Mouse (Mus musculus): ENCODE measurements around the gene Rnf145.

The Rnf145 gene

GRCm38 (mm10) chr11:44534999-44535750, 16.4 kb downstream of the Rnf145 start:
- DNase-seq (ENCODE audit: low read depth, low spot score) = no peak

GRCm38 (mm10) chr11:44537403-44537802, 18.6 kb downstream of the Rnf145 start:
- no peak for DNase-seq (ENCODE audit: low read depth, low spot score)

GRCm38 (mm10) chr11:44538101-44538500, 19.3 kb downstream of the Rnf145 start:
- DNase-seq (ENCODE audit: low read depth, low spot score) = no peak

GRCm38 (mm10) chr11:44538501-44539290, 19.9 kb downstream of the Rnf145 start:
- DNase-seq (ENCODE audit: low read depth, low spot score) = no peak

- DNase-seq (ENCODE audit: low read depth, low spot score) = no peak
These were observed 20.6 kb downstream of the Rnf145 start for GRCm38 (mm10) chr11:44539291-44539930.

- DNase-seq (ENCODE audit: low read depth, low spot score) = no peak
These were observed 21.5 kb downstream of the Rnf145 start for GRCm38 (mm10) chr11:44540243-44540642.

- DNase-seq (ENCODE audit: low read depth, low spot score) = no peak
These were observed 22.5 kb downstream of the Rnf145 start for GRCm38 (mm10) chr11:44541280-44541679.

GRCm38 (mm10) chr11:44541813-44542212, 23.0 kb downstream of the Rnf145 start:
- DNase-seq (ENCODE audit: low read depth, low spot score) = no peak

GRCm38 (mm10) chr11:44543593-44543992, 24.8 kb downstream of the Rnf145 start:
- DNase-seq (ENCODE audit: low read depth, low spot score) = no peak

GRCm38 (mm10) chr11:44543996-44544395, 25.2 kb downstream of the Rnf145 start:
- no peak for DNase-seq (ENCODE audit: low read depth, low spot score)

- DNase-seq (ENCODE audit: low read depth, low spot score) = no peak
These were observed 26.4 kb downstream of the Rnf145 start for GRCm38 (mm10) chr11:44545181-44545580.

GRCm38 (mm10) chr11:44546250-44546649, 27.5 kb downstream of the Rnf145 start:
- DNase-seq (ENCODE audit: low read depth, low spot score) = no peak

GRCm38 (mm10) chr11:44547651-44548196, 29.0 kb downstream of the Rnf145 start:
- no peak for DNase-seq (ENCODE audit: low read depth, low spot score)

- DNase-seq (ENCODE audit: low read depth, low spot score) = no peak
These were observed 30.1 kb downstream of the Rnf145 start for GRCm38 (mm10) chr11:44548816-44549215.

GRCm38 (mm10) chr11:44549511-44550278, 30.9 kb downstream of the Rnf145 start:
- DNase-seq (ENCODE audit: low read depth, low spot score) = no peak

GRCm38 (mm10) chr11:44550996-44551395, 32.2 kb downstream of the Rnf145 start:
- DNase-seq (ENCODE audit: low read depth, low spot score) = no peak

- no peak for DNase-seq (ENCODE audit: low read depth, low spot score)
These were observed 35.6 kb downstream of the Rnf145 start for GRCm38 (mm10) chr11:44554339-44554738.

- no peak for DNase-seq (ENCODE audit: low read depth, low spot score)
These were observed 39.8 kb downstream of the Rnf145 start for GRCm38 (mm10) chr11:44558521-44558920.

GRCm38 (mm10) chr11:44559466-44559865, 40.7 kb downstream of the Rnf145 start:
- no peak for DNase-seq (ENCODE audit: low read depth, low spot score)

GRCm38 (mm10) chr11:44560396-44560795, 41.6 kb downstream of the Rnf145 start:
- no peak for DNase-seq (ENCODE audit: low read depth, low spot score)

- no peak for DNase-seq (ENCODE audit: low read depth, low spot score)
These were observed 42.8 kb downstream of the Rnf145 start for GRCm38 (mm10) chr11:44561476-44562015.

All from c-Kit-negative CD71-positive TER-119-positive erythroid progenitor cells, embryonic 14.5 days (primary cell).